Mouse (Mus musculus) monocyte, adult 2 months (primary cell): ENCODE results near the gene Phldb2.

Experiments used
- DNase-seq, 2 experiments: peaks; one replicate each; pipeline ENCODE4 v3.0.0; 2022; ENCODE audit warnings: low spot score in 2 of 2, low read depth in 1 of 2

Phldb2 gene

GRCm38 (mm10) chr16:45952035-45952434 lies 1.4 kb downstream of the Phldb2 start:
- no peak for DNase-seq

- DNase-seq, result no peak
Measured at GRCm38 (mm10) chr16:45946335-45946734, 7.1 kb downstream of the Phldb2 start.

DNA sequence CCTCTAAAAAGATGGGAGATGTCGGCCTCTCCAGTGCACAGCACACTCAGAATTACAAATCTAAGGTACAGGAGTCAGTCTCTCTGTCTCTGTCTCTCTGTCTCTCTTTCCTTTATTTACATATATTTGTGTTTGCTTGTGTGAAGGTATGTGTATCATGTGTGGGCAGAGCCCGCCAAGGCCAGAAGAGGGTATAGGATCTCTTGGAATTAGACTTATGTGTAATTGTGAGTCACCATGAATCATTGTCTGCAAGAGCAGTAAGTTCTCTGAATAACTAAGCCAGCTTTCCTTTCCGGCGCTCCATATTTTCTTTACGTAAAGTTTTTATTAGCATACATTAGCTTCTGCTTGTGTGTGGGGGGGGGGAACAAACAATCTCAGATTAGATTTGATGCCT lies 7.7 kb downstream of the Phldb2 start:
- no peak for DNase-seq

GRCm38 (mm10) chr16:45945174-45945631 lies 8.2 kb downstream of the Phldb2 start:
- no peak for DNase-seq

GRCm38 (mm10) chr16:45942169-45942891 lies 11.1 kb downstream of the Phldb2 start:
- DNase-seq, result no peak

DNA sequence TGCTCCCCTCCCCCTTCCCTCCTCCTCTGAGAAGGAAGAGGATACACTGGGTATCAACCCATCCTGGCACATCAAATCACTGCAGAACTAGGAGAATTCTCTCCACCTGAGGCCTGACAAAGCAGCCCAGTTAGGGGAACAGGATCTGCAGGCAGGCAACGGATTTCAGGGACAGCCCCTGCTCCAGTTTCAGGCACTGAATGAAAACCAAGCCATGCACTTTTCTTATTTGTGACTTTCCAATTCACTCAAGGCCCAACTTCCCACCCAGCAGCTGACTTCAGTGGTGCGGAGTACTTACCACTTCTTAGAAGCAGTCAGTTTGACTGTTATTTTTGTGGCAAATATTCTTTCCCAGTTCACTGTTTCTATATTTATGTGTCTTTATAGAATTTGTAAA lies 12.7 kb downstream of the Phldb2 start:
- no peak for DNase-seq

- DNase-seq, result no peak
Measured at GRCm38 (mm10) chr16:45939436-45939835, 14.0 kb downstream of the Phldb2 start.

DNA sequence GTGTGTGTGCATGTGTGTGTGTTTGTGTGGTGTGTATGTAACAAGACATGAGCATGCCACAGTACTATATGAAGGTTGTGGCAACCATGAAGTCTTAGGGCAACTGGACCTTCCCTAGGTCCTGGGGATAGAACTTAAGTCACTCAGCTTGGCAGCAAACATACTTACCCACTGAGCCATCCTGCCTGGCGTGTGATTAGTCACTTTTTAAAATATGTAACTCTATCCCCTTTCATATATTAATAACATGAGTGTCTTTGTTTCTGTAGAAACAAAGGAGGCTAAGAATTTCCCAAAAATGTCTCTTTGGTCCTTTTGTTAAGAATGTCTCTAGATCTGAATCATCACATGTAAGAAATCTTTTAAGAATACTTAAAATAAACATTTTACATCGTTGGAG lies 16.0 kb downstream of the Phldb2 start:
- DNase-seq, result no peak

DNA sequence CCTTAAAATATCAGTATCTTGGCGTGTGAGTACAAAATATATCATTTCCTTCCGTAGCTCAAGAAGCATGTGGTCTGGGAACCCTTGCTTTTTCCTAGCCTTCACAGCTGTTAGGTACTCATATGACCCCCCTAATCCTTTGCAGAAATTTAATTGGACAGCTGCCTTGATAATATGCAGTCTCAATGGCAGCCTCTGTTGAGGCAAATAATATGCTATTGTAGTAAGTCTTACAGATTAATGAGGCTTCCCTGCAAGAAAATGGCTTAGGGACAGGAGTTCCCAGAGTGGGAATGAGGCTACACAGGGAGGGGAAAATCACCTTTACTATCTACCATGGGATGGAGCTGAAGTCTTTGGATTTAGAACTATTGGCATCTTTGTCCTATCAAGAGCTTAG lies 16.9 kb downstream of the Phldb2 start:
- no peak for DNase-seq

- DNase-seq, result no peak
Measured at GRCm38 (mm10) chr16:45935956-45936483, 17.4 kb downstream of the Phldb2 start.

DNA sequence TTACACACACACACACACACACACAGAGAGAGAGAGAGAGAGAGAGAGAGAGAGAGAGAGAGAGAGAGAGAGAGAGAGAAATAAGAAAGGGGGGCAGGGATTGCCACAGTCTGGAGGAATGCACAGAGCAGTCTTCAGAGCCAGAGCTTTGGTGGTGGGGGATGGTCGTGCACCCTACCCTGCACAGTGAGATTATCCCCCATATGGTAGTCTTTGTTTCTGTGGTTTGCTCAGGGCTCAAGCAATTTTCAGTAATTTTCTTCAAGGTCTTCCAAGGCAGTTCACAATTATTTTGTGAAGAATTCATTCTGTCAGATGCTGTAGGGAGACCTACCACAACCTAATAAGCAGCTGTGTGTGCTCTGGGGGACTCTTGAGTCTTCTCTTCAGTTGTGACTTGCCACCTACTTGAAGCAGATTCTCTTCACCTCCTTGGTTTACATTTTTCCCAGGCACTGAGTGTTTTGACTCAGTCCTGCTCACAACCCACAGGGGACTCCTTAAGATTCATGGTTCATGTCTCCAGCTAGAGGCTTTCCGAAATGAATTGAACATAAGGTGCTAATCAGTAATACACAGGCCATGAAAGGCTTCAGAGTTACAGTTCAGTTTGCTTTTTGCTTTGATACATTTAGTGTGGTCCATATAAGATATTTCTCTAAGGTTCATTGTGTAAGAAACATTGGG lies 18.5 kb downstream of the Phldb2 start:
- DNase-seq, result no peak

- no peak for DNase-seq
Measured at GRCm38 (mm10) chr16:45930308-45930707, 23.1 kb downstream of the Phldb2 start.

DNA sequence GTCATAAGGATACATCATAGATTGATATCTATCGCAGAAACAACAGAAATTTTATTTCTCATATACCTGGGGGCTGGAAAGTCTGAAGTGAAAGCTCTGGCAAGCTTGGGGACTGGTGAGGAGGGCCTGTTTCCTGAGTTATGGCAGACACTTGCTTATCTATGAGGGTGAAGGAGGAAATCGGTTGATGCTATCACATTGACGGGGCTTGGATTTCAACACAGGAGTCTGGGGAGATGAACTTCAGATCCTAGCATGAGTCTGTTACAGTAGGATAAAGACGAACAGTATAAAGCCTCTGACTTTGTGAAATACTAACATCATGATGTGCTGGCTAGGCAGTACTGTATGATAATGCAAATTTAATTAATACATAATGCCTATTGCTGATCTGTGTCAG lies 25.3 kb downstream of the Phldb2 start:
- DNase-seq, result no peak

DNA sequence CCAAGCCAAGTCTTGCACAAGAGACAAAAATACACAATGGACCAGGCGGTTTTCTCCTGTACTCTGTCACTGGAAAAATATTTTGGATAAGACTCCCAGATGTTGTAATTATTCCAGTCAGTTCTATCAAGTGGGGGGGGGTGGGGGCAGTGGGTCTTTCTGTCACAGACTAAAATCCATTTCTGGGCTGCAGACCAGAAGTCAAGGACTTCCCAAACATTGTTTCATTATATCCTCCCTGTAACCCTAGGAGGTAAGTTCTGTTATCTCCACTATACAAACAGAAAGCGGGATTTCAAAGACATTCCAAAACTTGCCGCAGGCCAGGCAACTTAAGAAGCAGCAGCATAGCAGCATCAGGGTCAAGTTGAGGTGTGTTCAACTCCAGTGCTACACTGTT lies 25.8 kb downstream of the Phldb2 start:
- DNase-seq, result no peak

GRCm38 (mm10) chr16:45926875-45927274 lies 26.5 kb downstream of the Phldb2 start:
- DNase-seq, result no peak

- DNase-seq, result no peak
Measured at GRCm38 (mm10) chr16:45923731-45924424, 29.5 kb downstream of the Phldb2 start.

DNA sequence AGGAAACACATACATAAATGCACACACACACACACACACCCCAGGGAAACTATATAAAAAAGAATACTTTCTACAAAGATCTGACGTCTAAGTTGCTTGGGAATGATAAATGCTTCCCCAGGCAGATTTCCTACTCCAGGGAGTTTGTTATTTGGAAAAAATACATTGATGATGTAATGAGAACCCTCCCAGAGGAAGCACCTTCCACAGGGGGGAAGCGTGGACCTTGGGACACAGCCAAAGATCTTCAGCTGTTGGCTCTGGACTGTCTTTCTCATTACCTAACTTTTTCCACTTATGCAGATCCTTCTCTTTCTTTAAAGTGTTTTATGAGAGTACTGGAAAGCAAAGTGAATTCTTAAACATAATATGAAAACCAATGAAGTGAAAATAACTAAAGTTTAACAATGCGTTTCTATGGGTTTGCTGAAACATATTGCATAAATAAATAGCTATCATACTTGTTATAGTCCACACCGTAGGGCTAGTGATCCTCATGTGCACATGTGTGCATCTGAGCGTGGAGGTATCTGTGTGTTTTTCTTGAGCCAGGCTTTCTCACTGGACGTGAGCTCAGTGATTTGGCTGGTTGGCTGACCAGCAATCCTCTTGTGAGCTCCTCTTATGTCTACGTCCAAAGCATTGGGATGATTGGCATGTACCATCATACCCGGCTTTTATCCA lies 30.7 kb downstream of the Phldb2 start:
- no peak for DNase-seq

DNA sequence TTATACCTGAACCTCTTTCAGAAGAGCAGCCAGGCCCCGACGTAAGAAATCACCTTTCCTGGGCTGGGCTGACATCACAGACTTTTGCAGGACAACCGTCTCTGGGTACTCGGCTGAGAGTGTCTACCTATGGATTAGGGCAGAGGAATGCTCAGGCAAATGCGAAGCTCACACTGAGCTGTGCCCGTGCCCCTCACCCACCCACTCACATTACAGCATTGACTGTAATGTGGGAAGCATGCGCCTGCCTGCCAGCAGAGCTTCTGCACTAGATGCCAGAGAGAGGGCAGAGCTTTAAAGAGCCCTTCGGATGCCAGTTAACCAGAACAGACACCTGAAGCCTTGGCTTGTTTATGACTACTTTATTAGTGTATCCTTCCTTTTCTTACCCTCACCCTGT lies 33.8 kb downstream of the Phldb2 start:
- DNase-seq, result no peak

DNA sequence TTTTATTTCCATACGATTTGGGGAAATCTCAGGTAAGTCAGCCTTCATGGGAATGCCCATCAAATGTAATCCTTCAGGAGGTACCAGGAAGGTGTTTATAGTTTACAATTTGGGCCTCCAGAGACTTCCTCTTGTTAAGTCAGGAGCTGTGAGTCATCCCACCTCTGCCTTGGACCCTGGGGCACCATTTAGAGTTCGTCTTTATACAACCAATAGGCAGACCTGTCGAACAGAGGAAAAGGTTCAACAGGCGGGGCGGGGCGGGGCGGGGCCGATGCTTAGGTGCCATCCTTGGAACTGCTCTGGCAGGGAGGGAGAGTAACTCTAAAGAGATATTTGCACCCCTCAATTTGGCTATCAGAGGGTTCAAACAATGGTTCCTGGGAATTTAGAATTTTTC lies 49.8 kb downstream of the Phldb2 start:
- DNase-seq, result no peak

- no peak for DNase-seq
Measured at GRCm38 (mm10) chr16:45898459-45898858, 54.9 kb downstream of the Phldb2 start.

GRCm38 (mm10) chr16:45896587-45896986 lies 56.8 kb downstream of the Phldb2 start:
- DNase-seq, result no peak
